In the genomic region with DNA sequence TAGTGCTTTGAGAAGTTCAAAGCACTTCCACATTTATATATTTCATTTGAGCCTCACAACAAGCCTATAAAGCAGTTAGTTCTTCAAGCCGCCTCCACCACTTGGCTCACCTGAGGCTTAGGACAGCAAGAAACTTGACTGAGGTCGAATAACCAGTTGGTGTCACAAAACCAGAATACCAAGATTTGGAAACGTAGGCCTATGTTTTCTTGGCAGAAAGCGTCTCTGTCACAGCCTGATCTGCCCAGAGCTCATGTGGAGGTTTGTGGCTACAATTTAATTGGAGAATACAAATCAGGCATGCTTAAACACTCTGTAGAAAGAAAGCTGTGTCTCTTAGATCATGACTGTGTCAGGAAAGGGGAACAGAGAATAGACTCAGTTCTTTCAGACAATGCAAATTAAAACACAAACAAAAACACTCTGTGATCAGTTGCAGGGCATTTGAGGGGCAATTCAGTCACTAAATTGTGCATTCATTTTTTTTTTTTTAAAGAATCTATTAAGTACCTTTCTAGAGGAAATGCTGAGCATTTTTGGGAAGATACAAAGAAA, we compare ENCODE assay signal across 19 mouse cellular contexts. TPM values are rescaled to one million over a fixed set of nuclear protein-coding genes. Genes with fewer than 3 reads are reported as not detected.
A peak's percentile ranks its signal among the peaks of the same experiment; 100 is the strongest.
DNase-seq lines count a peak whose midpoint lies in the region; ATAC-seq and TF ChIP-seq lines count a peak whose summit lies in the region.
"Had no signal": no experiment of that assay in that cellular context is flagged by ENCODE, and none has a peak within 500 bp of the region (broad histone marks: within the 10 kb centered on the region; RNA-seq: fewer than 3 reads in every experiment).

No protein-coding gene starts in this region.

- H3K36me3 ChIP-seq in CH12.LX (replicated peaks in 1 of 2; ENCODE audit: control insufficient read depth in 1 of 2, insufficient read depth in 1 of 2, low read length in 1 of 2), result no peaks in the 10 kb centered on the region
- H3K36me3 ChIP-seq in limb, embryonic 15.5 days, result no peaks in the 10 kb centered on the region
- no peaks in the 10 kb centered on the region for H3K36me3 ChIP-seq in heart, embryonic 11.5 days (ENCODE audit: control insufficient read depth, insufficient read depth, low read length)
- H3K36me3 ChIP-seq: heart, embryonic 12.5 days; kidney, embryonic 15.5 days had no signal

- TF ChIP-seq RAD21 in CH12.LX (IDR thresholded peaks at IDR 0.05; ENCODE audit: low read depth, low read length), result no peak

- peaks cover 7 to 29% of the 10 kb centered on the region in 2 experiments for H3K4me1 ChIP-seq in CH12.LX (ENCODE audit: control insufficient read depth in 1 of 2, insufficient read depth in 2 of 2)
- H3K4me1 ChIP-seq in limb, embryonic 15.5 days, result peaks cover 22% of the 10 kb centered on the region
- H3K4me1 ChIP-seq in heart, embryonic 11.5 days (ENCODE audit: control insufficient read depth, insufficient read depth, low read length), result 0 out of 2 replicates have a peak, but pooled peaks cover 6% of the 10 kb centered on the region

- H3K4me3 ChIP-seq in layer of hippocampus, adult 2 months, result no peak overlapping the region
- H3K4me3 ChIP-seq in CH12.LX (replicated peaks in 1 of 3; ENCODE audit: low read depth in 2 of 3, low read length in 2 of 3, poor library complexity in 1 of 3), result no peak overlapping the region
- no peak overlapping the region for H3K4me3 ChIP-seq in limb, embryonic 15.5 days
- H3K4me3 ChIP-seq in heart, embryonic 11.5 days (ENCODE audit: low read depth, low read length), result no peak overlapping the region
- H3K4me3 ChIP-seq: heart, embryonic 12.5 days; kidney, embryonic 15.5 days had no signal

- dilution Hi-C loops in CH12.LX (cut with MboI; ENCODE audit: extremely low pct_ligation_motif_present, extremely low pct_unique_long_range_greater_than_20kb, low sequenced_read_pairs), result no loop called here

- H3K9ac ChIP-seq in CH12.LX (ENCODE audit: insufficient read depth, low read depth), result no peak overlapping the region
- no peak overlapping the region for H3K9ac ChIP-seq in limb, embryonic 15.5 days
- no peak overlapping the region for H3K9ac ChIP-seq in heart, embryonic 11.5 days (ENCODE audit: low read depth, low read length)
- H3K9ac ChIP-seq: heart, embryonic 12.5 days; kidney, embryonic 15.5 days had no signal

- no peaks in the 10 kb centered on the region for H3K9me3 ChIP-seq in CH12.LX (replicated peaks; ENCODE audit: low read length)
- no peaks in the 10 kb centered on the region for H3K9me3 ChIP-seq in limb, embryonic 15.5 days
- H3K9me3 ChIP-seq in heart, embryonic 11.5 days (replicated peaks; ENCODE audit: control insufficient read depth, low read length), result no peaks in the 10 kb centered on the region
- H3K9me3 ChIP-seq: heart, embryonic 12.5 days; kidney, embryonic 15.5 days had no signal

- WGBS in limb, embryonic 15.5 days, result 26% methylated on average over 4 of the region's 4 CpGs
- 70% methylated on average over 4 of the region's 4 CpGs for whole genome bisulfite sequencing in heart, embryonic 11.5 days (ENCODE audit: insufficient replicate concordance)

- in situ Hi-C loops in CH12.LX (cut with MboI; ENCODE audit: low pct_ligation_motif_present, low pct_unique_long_range_greater_than_20kb, low sequenced_read_pairs), result no loop called here

- no peak for TF ChIP-seq EP300 in CH12.LX (IDR thresholded peaks at IDR 0.05; ENCODE audit: low read length)

- H3K4me2 ChIP-seq in CH12.LX (ENCODE audit: insufficient read depth, low read depth, poor library complexity, severe bottlenecking), result no peak overlapping the region
- H3K4me2 ChIP-seq in limb, embryonic 15.5 days, result no peak overlapping the region
- no peak overlapping the region for H3K4me2 ChIP-seq in heart, embryonic 11.5 days
- H3K4me2 ChIP-seq: heart, embryonic 12.5 days; kidney, embryonic 15.5 days; midbrain, embryonic 11.5 days had no signal

- no peak for TF ChIP-seq CTCF in layer of hippocampus, adult 2 months (conservative IDR thresholded peaks at IDR 0.05)
- no peak for TF ChIP-seq CTCF in CH12.LX (conservative IDR thresholded peaks at IDR 0.05 in 1 of 2, IDR thresholded peaks at IDR 0.05 in 1 of 2; ENCODE audit: low read depth in 2 of 2, low read length in 2 of 2)
- TF ChIP-seq CTCF in brain, embryonic 14.5 days (IDR thresholded peaks at IDR 0.05; ENCODE audit: borderline replicate concordance, extremely low read depth, insufficient read depth, insufficient read length), result no peak

- TF ChIP-seq POLR2A in CH12.LX (IDR thresholded peaks at IDR 0.05; ENCODE audit: low read depth, low read length), result no peak
- no peak for TF ChIP-seq POLR2A in brain, embryonic 14.5 days (IDR thresholded peaks at IDR 0.05; ENCODE audit: borderline replicate concordance, extremely low read depth, insufficient read depth, insufficient read length, poor library complexity, severe bottlenecking)

- ATAC-seq in limb, embryonic 15.5 days (ENCODE audit: insufficient number of reproducible peaks, low FRiP score, low TSS enrichment, low read depth), result no peak
- ATAC-seq in heart, embryonic 11.5 days (replicated peaks; ENCODE audit: insufficient number of reproducible peaks, low FRiP score, low TSS enrichment), result no peak

- no peak for DNase-seq in layer of hippocampus, adult 2 months (ENCODE audit: low spot score in 2 of 2)
- no peak for DNase-seq in layer of hippocampus, adult 9-11 months
- no peak for DNase-seq in CH12.LX (ENCODE audit: extremely low read depth)
- DNase-seq in brain, embryonic 14.5 days (ENCODE audit: low read depth), result peak; percentile 60
- no peak for DNase-seq in urinary bladder, adult 18-20 months (ENCODE audit: low spot score in 2 of 2)
- DNase-seq: adrenal gland, postnatal 36 days; cerebellum, adult 11-12 months; cerebellum, postnatal 25 days; heart, postnatal 14 days; kidney, adult 11 months; kidney, postnatal 36 days; lung, adult 18-20 months; lung, postnatal 14 days; thymus, postnatal 14 days had no signal

- no peaks in the 10 kb centered on the region for H3K79me2 ChIP-seq in CH12.LX (replicated peaks; ENCODE audit: control insufficient read depth, extremely low read depth, insufficient read depth, poor library complexity, severe bottlenecking)

- H3K27me3 ChIP-seq in CH12.LX (replicated peaks), result peaks cover 2% of the 10 kb centered on the region
- no peaks in the 10 kb centered on the region for H3K27me3 ChIP-seq in limb, embryonic 15.5 days
- no peaks in the 10 kb centered on the region for H3K27me3 ChIP-seq in heart, embryonic 11.5 days (ENCODE audit: control insufficient read depth, insufficient read depth, low read length)
- H3K27me3 ChIP-seq: heart, embryonic 12.5 days had no signal

- peak overlapping the region; percentile 68 for H3K27ac ChIP-seq in layer of hippocampus, adult 2 months
- no peak overlapping the region for H3K27ac ChIP-seq in CH12.LX (ENCODE audit: insufficient read depth, low read depth)
- H3K27ac ChIP-seq in limb, embryonic 15.5 days, result peak overlapping the region; percentile 58
- no peak overlapping the region for H3K27ac ChIP-seq in heart, embryonic 11.5 days (ENCODE audit: low read depth, low read length)
- H3K27ac ChIP-seq: kidney, embryonic 15.5 days had no signal

TF ChIP-seq in CH12.LX, 34 proteins besides CTCF, POLR2A, EP300 and RAD21:
- peak; percentile 52; the same call in 1 of the 2 replicates for TF ChIP-seq IRF4 (IDR thresholded peaks at IDR 0.05; ENCODE audit: low read depth, low read length)
- TF ChIP-seq NRF1 (IDR thresholded peaks at IDR 0.05; ENCODE audit: low read depth, low read length), result no peak

RNA-seq across cellular contexts. Expression of a gene that starts 3.0 kb away (rescaled TPM):
- 100 to 1,000 TPM; 125 to 129 TPM for total RNA-seq in layer of hippocampus, adult 2 months (2021)
- total RNA-seq in CH12.LX (2012; rRNA removed), result 11.2 and 16.4 TPM in 2 replicates
- 16.3 and 16.9 TPM in 2 replicates for total RNA-seq in CH12.LX (2014; rRNA removed)
- polyA plus RNA-seq in CH12.LX (2012; ENCODE audit: insufficient read length, low read depth), result 16.2 and 18.4 TPM in 2 replicates
- 17.7 and 22.8 TPM in 2 replicates for polyA plus RNA-seq in brain, embryonic 14.5 days (2012; rRNA removed)
- 97.1 and 98.7 TPM in 2 replicates for polyA plus RNA-seq in limb, embryonic 15.5 days (2015; fragmentation: Nextera tagmentation; extraction: Ambion mirVana)
- 133 and 152 TPM in 2 replicates for polyA plus RNA-seq in heart, embryonic 11.5 days (2014; fragmentation: Nextera tagmentation; extraction: Ambion mirVana)

Comparison
In these comparisons a context has a peak if more than half of its experiments do, and no peak if none do; other contexts are left out.
1. H3K27ac ChIP-seq: peak in layer of hippocampus, adult 2 months (single experiment) and limb, embryonic 15.5 days (single experiment); none in CH12.LX (single experiment) and heart, embryonic 11.5 days (single experiment).